Mouse (Mus musculus) MEL (cell line): ENCODE data around the gene Mapkbp1.

Source experiments
- CTCF ChIP-seq, 3 experiments: IDR thresholded peaks in 2 of 3; conservative IDR thresholded peaks in 1 of 3; 2 replicates each; pipeline ENCODE4 v1.5.1; 2011 to 2012; ENCODE audit warnings: low read length in 3 of 3, low read depth in 2 of 3, mild to moderate bottlenecking in 2 of 3, improper control_type of control experiment in 1 of 3, inconsistent platforms in 1 of 3, mixed read lengths in 1 of 3, moderate library complexity in 1 of 3; ENCODE audit not compliant: control insufficient read depth in 1 of 3, insufficient read depth in 1 of 3, poor library complexity in 1 of 3, severe bottlenecking in 1 of 3
- GABPA ChIP-seq: IDR thresholded peaks from 2 replicates; pipeline ENCODE4 v1.6.1; 2012; ENCODE audit warnings: low read depth, mild to moderate bottlenecking, inconsistent platforms, low read length, improper control_type of control experiment, moderate library complexity
- HCFC1 ChIP-seq: IDR thresholded peaks from 2 replicates; pipeline ENCODE4 v1.6.1; 2012; ENCODE audit warnings: low read depth, mild to moderate bottlenecking, inconsistent platforms, low read length, improper control_type of control experiment, moderate library complexity
- JUND ChIP-seq: IDR thresholded peaks from 2 replicates; pipeline ENCODE4 v1.6.1; 2011; ENCODE audit warnings: low read depth, mild to moderate bottlenecking, improper control_type of control experiment, low read length
- POLR2A ChIP-seq, 2 experiments: IDR thresholded peaks; 2 replicates each; pipeline ENCODE4 v1.6.1; 2011 to 2012; ENCODE audit warnings: low read length in 2 of 2, mild to moderate bottlenecking in 2 of 2, control low read depth in 1 of 2, improper control_type of control experiment in 1 of 2, low read depth in 1 of 2, moderate library complexity in 1 of 2; ENCODE audit not compliant: control insufficient read depth in 1 of 2, insufficient read depth in 1 of 2, poor library complexity in 1 of 2
- RAD21 ChIP-seq: IDR thresholded peaks from 2 replicates; pipeline ENCODE4 v1.6.1; 2011; ENCODE audit warnings: mild to moderate bottlenecking, low read depth, low read length, improper control_type of control experiment
- TBP ChIP-seq: IDR thresholded peaks from 2 replicates; pipeline ENCODE4 v1.8.0; 2011; ENCODE audit warnings: low read depth, low read length, improper control_type of control experiment
- TCF12 ChIP-seq: IDR thresholded peaks from 2 replicates; pipeline ENCODE4 v1.6.1; 2014; ENCODE audit warnings: low read depth, mild to moderate bottlenecking, inconsistent platforms, low read length, improper control_type of control experiment, moderate library complexity
- ZC3H11A ChIP-seq: IDR thresholded peaks from 2 replicates; pipeline ENCODE4 v1.6.1; 2012; ENCODE audit warnings: low read depth, mild to moderate bottlenecking, inconsistent platforms, low read length, improper control_type of control experiment
- ZKSCAN1 ChIP-seq: IDR thresholded peaks from 2 replicates; pipeline ENCODE4 v1.6.1; 2012; ENCODE audit warnings: low read depth, mild to moderate bottlenecking, inconsistent platforms, low read length, improper control_type of control experiment, moderate library complexity

DNA sequence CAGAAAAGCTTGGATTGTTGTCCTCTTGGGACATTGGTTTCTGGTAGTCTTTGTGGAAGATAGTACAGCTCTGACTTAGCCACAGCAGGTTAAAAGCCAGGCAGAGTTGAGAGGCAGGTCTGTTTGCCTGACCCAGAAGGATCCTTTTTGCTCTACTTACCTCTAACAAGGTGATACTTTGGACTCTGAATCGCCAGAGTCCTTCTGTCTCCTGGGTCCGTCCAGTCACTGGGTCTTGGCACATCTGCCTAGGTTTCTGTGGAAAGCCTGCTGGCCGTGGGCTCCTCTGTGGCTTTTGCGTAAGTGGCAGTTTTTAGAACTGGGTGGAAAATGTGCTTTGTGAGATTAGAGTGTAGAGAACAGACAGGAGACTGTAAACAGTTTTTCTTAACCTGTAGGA lies 16.5 kb downstream of the Mapkbp1 start:
- TF ChIP-seq ZC3H11A (no peak), POLR2A (IDR thresholded peaks at IDR 0.05; ENCODE audit: control insufficient read depth in 1 of 2, insufficient read depth in 1 of 2, low read depth in 1 of 2, low read length in 2 of 2, poor library complexity in 1 of 2) (no peak), JUND (no peak), HCFC1 (no peak), ZKSCAN1 (no peak), TBP (no peak), GABPA (no peak), RAD21 (no peak), TCF12 (no peak), CTCF (IDR thresholded peaks at IDR 0.05 in 2 of 3, conservative IDR thresholded peaks at IDR 0.05 in 1 of 3; ENCODE audit: control insufficient read depth in 1 of 3, insufficient read depth in 1 of 3, low read depth in 2 of 3, low read length in 3 of 3, poor library complexity in 1 of 3, severe bottlenecking in 1 of 3) (no peak)
